Mouse (Mus musculus): ENCODE results near the gene Tcf12.

Gene Tcf12

GRCm38 (mm10) chr9:72016021-72016420 lies 95.7 kb downstream of the Tcf12 start:
- CTCF ChIA-PET = no interaction called here
- POLR2A ChIA-PET = interaction anchor here in 1 of 4 experiments (0.6 kb wide), 1 partner anchor 61 kb away, joined by 3 read pairs; no protein-coding TSS in a partner anchor

- ChIA-PET CTCF (no interaction called here), POLR2A (no interaction called here)
These were observed 96.9 kb downstream of the Tcf12 start for GRCm38 (mm10) chr9:72014585-72015381.

GRCm38 (mm10) chr9:72013541-72013940 lies 98.1 kb downstream of the Tcf12 start:
- POLR2A ChIA-PET = no interaction called here
- CTCF ChIA-PET = no interaction called here

- POLR2A ChIA-PET = no interaction called here
- CTCF ChIA-PET = no interaction called here
These were observed 103.0 kb downstream of the Tcf12 start for GRCm38 (mm10) chr9:72008634-72009033.

GRCm38 (mm10) chr9:71991147-71991546 lies 120.5 kb downstream of the Tcf12 start:
- CTCF ChIA-PET = no interaction called here
- POLR2A ChIA-PET = interaction anchor here in 2 of 4 experiments (0.6 to 1.5 kb wide), 4 partner anchors 9 to 185 kb away, joined by 3 to 6 read pairs (median 3); no protein-coding TSS in a partner anchor

GRCm38 (mm10) chr9:71990376-71990775 lies 121.3 kb downstream of the Tcf12 start:
- ChIA-PET POLR2A (interaction anchor here in 2 of 4 experiments (0.5 to 1.6 kb wide), 5 partner anchors 8 to 673 kb away, joined by 3 to 7 read pairs (median 4); no protein-coding TSS in a partner anchor), CTCF (no interaction called here)

GRCm38 (mm10) chr9:71989663-71990062 lies 122.0 kb downstream of the Tcf12 start:
- POLR2A ChIA-PET = interaction anchor here in 1 of 4 experiments (1.6 kb wide), 1 partner anchor 9 kb away, joined by 4 read pairs; no protein-coding TSS in a partner anchor
- CTCF ChIA-PET = no interaction called here

- CTCF ChIA-PET = interaction anchor here in 1 of 4 experiments (1.0 kb wide), 1 partner anchor 24 kb away, joined by 3 read pairs; no protein-coding TSS in a partner anchor
- POLR2A ChIA-PET = interaction anchor here in 2 of 4 experiments (0.5 to 1.1 kb wide), 3 partner anchors 9 to 1153 kb away, joined by 3 to 4 read pairs (median 4); no protein-coding TSS in a partner anchor
These were observed 125.0 kb downstream of the Tcf12 start for GRCm38 (mm10) chr9:71986716-71987115.

- POLR2A ChIA-PET = interaction anchor here in 1 of 4 experiments (1.0 to 1.1 kb wide), 2 partner anchors 8 to 14 kb away, joined by 3 read pairs; no protein-coding TSS in a partner anchor
These were observed 128.8 kb downstream of the Tcf12 start for GRCm38 (mm10) chr9:71982826-71983225.

GRCm38 (mm10) chr9:71981071-71981470 lies 130.6 kb downstream of the Tcf12 start:
- POLR2A ChIA-PET = interaction anchor here in 2 of 4 experiments (0.5 to 1.6 kb wide), 3 partner anchors 9 to 298 kb away, joined by 3 to 4 read pairs (median 4); no protein-coding TSS in a partner anchor
- CTCF ChIA-PET = no interaction called here

More at GRCm38 (mm10) chr9:71982826-71983225, 128.8 kb downstream of the Tcf12 start:
- CTCF ChIA-PET = no interaction called here

GRCm38 (mm10) chr9:71980579-71980978 lies 131.1 kb downstream of the Tcf12 start:
- ChIA-PET CTCF (no interaction called here), POLR2A (interaction anchor here in 2 of 4 experiments (0.5 to 1.6 kb wide), 2 partner anchors 9 to 298 kb away, joined by 3 to 4 read pairs; no protein-coding TSS in a partner anchor)

GRCm38 (mm10) chr9:71978886-71979285 lies 132.8 kb downstream of the Tcf12 start:
- POLR2A ChIA-PET = interaction anchor here in 1 of 4 experiments (0.6 to 1.0 kb wide), 2 partner anchors 16 to 657 kb away, joined by 3 read pairs; no protein-coding TSS in a partner anchor
- CTCF ChIA-PET = interaction anchor here in 1 of 4 experiments (0.6 to 0.7 kb wide), 2 partner anchors 18 to 339 kb away, joined by 3 read pairs; no protein-coding TSS in a partner anchor

GRCm38 (mm10) chr9:71976034-71976433 lies 135.6 kb downstream of the Tcf12 start:
- CTCF ChIA-PET = interaction anchor here in 3 of 4 experiments (0.6 to 0.7 kb wide), 4 partner anchors 17 to 470 kb away, joined by 4 to 6 read pairs (median 4); no protein-coding TSS in a partner anchor
- POLR2A ChIA-PET = interaction anchor here in 3 of 4 experiments (0.6 to 0.9 kb wide), 7 partner anchors 12 to 360 kb away, joined by 4 to 6 read pairs (median 5); no protein-coding TSS in a partner anchor

- ChIA-PET CTCF (no interaction called here), POLR2A (interaction anchor here in 2 of 4 experiments (0.7 to 1.3 kb wide), 4 partner anchors 15 to 125 kb away, joined by 4 to 6 read pairs (median 5); no protein-coding TSS in a partner anchor)
These were observed 136.5 kb downstream of the Tcf12 start for GRCm38 (mm10) chr9:71975141-71975540.

- ChIA-PET POLR2A (interaction anchor here in 1 of 4 experiments (1.3 kb wide), 1 partner anchor 14 kb away, joined by 4 read pairs; no protein-coding TSS in a partner anchor), CTCF (interaction anchor here in 2 of 4 experiments (0.6 to 0.7 kb wide), 2 partner anchors 11 to 65 kb away, joined by 3 read pairs; no protein-coding TSS in a partner anchor)
These were observed 137.1 kb downstream of the Tcf12 start for GRCm38 (mm10) chr9:71974541-71974959.

- ChIA-PET CTCF (interaction anchor here in 2 of 4 experiments (0.6 to 1.2 kb wide), 2 partner anchors 9 to 10 kb away, joined by 3 to 4 read pairs; no protein-coding TSS in a partner anchor), POLR2A (interaction anchor here in 2 of 4 experiments (0.5 to 2.1 kb wide), 2 partner anchors 9 to 12 kb away, joined by 4 to 8 read pairs; no protein-coding TSS in a partner anchor)
These were observed 147.6 kb downstream of the Tcf12 start for GRCm38 (mm10) chr9:71964039-71964438.

GRCm38 (mm10) chr9:71960026-71960396 lies 151.7 kb downstream of the Tcf12 start:
- ChIA-PET CTCF (interaction anchor here in 3 of 4 experiments (0.5 to 1.7 kb wide), 6 partner anchors 23 to 151 kb away, joined by 3 to 5 read pairs (median 4); no protein-coding TSS in a partner anchor), POLR2A (interaction anchor here in 1 of 4 experiments (1.3 to 1.7 kb wide), 5 partner anchors 13 to 152 kb away, joined by 3 to 5 read pairs (median 4); partner anchors contain the start of gene Tcf12)

GRCm38 (mm10) chr9:71959259-71960025 lies 152.2 kb downstream of the Tcf12 start:
- POLR2A ChIA-PET = interaction anchor here in 1 of 4 experiments (1.3 to 1.7 kb wide), 5 partner anchors 14 to 153 kb away, joined by 3 to 4 read pairs (median 4); partner anchors contain the start of gene Tcf12
- CTCF ChIA-PET = interaction anchor here in 2 of 4 experiments (0.5 to 1.7 kb wide), 6 partner anchors 17 to 151 kb away, joined by 3 to 5 read pairs (median 4); no protein-coding TSS in a partner anchor
